Mouse (Mus musculus) left cerebral cortex, adult 8-10 months (tissue): ENCODE results near the gene Map6. TPM values are rescaled to one million over a fixed set of nuclear protein-coding genes. Genes with fewer than 3 reads are reported as not detected.

Source experiments
- DNase-seq, 2 experiments: peaks; one replicate each; pipeline ENCODE4 v3.0.0; 2022; ENCODE audit warnings: low spot score in 2 of 2
- total RNA-seq, 4 experiments: library from RNA; stranded (reverse); gene quantifications; 2 replicates each; pipeline ENCODE4 v1.2.4; 2022

Map6 gene
- total RNA-seq, 4 experiments from 2014 or later = 123 to 146 (median 132) TPM

- DNase-seq = no peak
Observed at GRCm38 (mm10) chr7:99264597-99264996, 2.6 kb upstream of the Map6 start.

GRCm38 (mm10) chr7:99267897-99268505 lies 754 bp downstream of the Map6 start:
- peak; percentile 73 to 85 for DNase-seq

- DNase-seq = no peak
Observed at GRCm38 (mm10) chr7:99268506-99268900, 1.3 kb downstream of the Map6 start.

- no peak for DNase-seq
Observed at GRCm38 (mm10) chr7:99268951-99269945, 2.0 kb downstream of the Map6 start.

- no peak for DNase-seq
Observed at GRCm38 (mm10) chr7:99271630-99272029, 4.4 kb downstream of the Map6 start.

GRCm38 (mm10) chr7:99275131-99275530 lies 7.9 kb downstream of the Map6 start:
- no peak for DNase-seq

- no peak for DNase-seq
Observed at GRCm38 (mm10) chr7:99276679-99277078, 9.4 kb downstream of the Map6 start.

- DNase-seq = no peak
Observed at GRCm38 (mm10) chr7:99278309-99278708, 11.1 kb downstream of the Map6 start.

GRCm38 (mm10) chr7:99279586-99279985 lies 12.3 kb downstream of the Map6 start:
- DNase-seq = no peak

- peak in 1 of 2 experiments; percentile 70 for DNase-seq
Observed at GRCm38 (mm10) chr7:99287287-99287686, 20.0 kb downstream of the Map6 start.

- no peak for DNase-seq
Observed at GRCm38 (mm10) chr7:99290008-99290407, 22.8 kb downstream of the Map6 start.

GRCm38 (mm10) chr7:99290925-99291324 lies 23.7 kb downstream of the Map6 start:
- no peak for DNase-seq

- no peak for DNase-seq
Observed at GRCm38 (mm10) chr7:99294198-99294780, 27.0 kb downstream of the Map6 start.

- no peak for DNase-seq
Observed at GRCm38 (mm10) chr7:99295104-99295503, 27.9 kb downstream of the Map6 start.

- DNase-seq = no peak
Observed at GRCm38 (mm10) chr7:99300650-99301175, 33.5 kb downstream of the Map6 start.

- DNase-seq = no peak
Observed at GRCm38 (mm10) chr7:99304029-99304428, 36.8 kb downstream of the Map6 start.

GRCm38 (mm10) chr7:99304949-99305372 lies 37.7 kb downstream of the Map6 start:
- DNase-seq = peak in 1 of 2 experiments; percentile 75

GRCm38 (mm10) chr7:99305688-99306087 lies 38.4 kb downstream of the Map6 start:
- DNase-seq = no peak

GRCm38 (mm10) chr7:99306640-99307039 lies 39.4 kb downstream of the Map6 start:
- DNase-seq = no peak

GRCm38 (mm10) chr7:99311433-99311832 lies 44.2 kb downstream of the Map6 start:
- no peak for DNase-seq

- DNase-seq = no peak
Observed at GRCm38 (mm10) chr7:99312058-99312457, 44.8 kb downstream of the Map6 start.

GRCm38 (mm10) chr7:99312671-99313143 lies 45.5 kb downstream of the Map6 start:
- no peak for DNase-seq
